Mouse (Mus musculus) kidney, embryonic 16.5 days (tissue): Measurements from ENCODE around the gene Retreg3. TPM values are rescaled to one million over a fixed set of nuclear protein-coding genes. Genes with fewer than 3 reads are reported as not detected.
"Not testable (repeated sequence)": the region's sequence is repeated elsewhere in the genome, so short reads cannot be mapped to it uniquely, and the experiment has no call there.

Experiments
- ATAC-seq: fragments of 200-750 bp; cut with Nextera tagmentation; 2 replicates; pipeline ENCODE4 v1.8.0; 2017; ENCODE audit warnings: moderate TSS enrichment; ENCODE audit not compliant: low FRiP score, low TSS enrichment
- H3K27ac ChIP-seq: fragments of 300-500 bp; sonication (generic); 2 replicates; pipeline ENCODE4 v1.5.1; 2014; ENCODE audit warnings: low read length
- H3K27me3 ChIP-seq: fragments of 300-500 bp; sonication (generic); 2 replicates; pipeline ENCODE4 v1.6.1; 2014; ENCODE audit warnings: low read length, control low read depth, mixed read lengths; ENCODE audit not compliant: insufficient read depth
- H3K36me3 ChIP-seq: fragments of 300-500 bp; sonication (generic); 2 replicates; pipeline ENCODE4 v1.6.1; 2014; ENCODE audit warnings: low read length, control low read depth, mixed read lengths; ENCODE audit not compliant: insufficient read depth
- H3K4me1 ChIP-seq: fragments of 300-500 bp; sonication (generic); 2 replicates; pipeline ENCODE4 v1.6.1; 2014; ENCODE audit warnings: low read length, control low read depth, mixed read lengths; ENCODE audit not compliant: insufficient read depth
- H3K4me2 ChIP-seq: fragments of 300-500 bp; sonication (generic); replicated peaks from 2 replicates; pipeline ENCODE4 v1.6.1; 2014; ENCODE audit warnings: low read depth, low read length
- H3K4me3 ChIP-seq: fragments of 300-500 bp; sonication (generic); 2 replicates; pipeline ENCODE4 v1.5.1; 2014; ENCODE audit warnings: mild to moderate bottlenecking, low read length
- H3K9ac ChIP-seq: fragments of 300-500 bp; sonication (generic); replicated peaks from 2 replicates; pipeline ENCODE4 v1.6.1; 2014; ENCODE audit warnings: low read length
- H3K9me3 ChIP-seq: fragments of 300-500 bp; sonication (generic); 2 replicates; pipeline ENCODE4 v1.6.1; 2016; ENCODE audit warnings: low read length, control low read depth
- WGBS: fragments of 180-500 bp; shearing (Covaris S2); extraction: QIAGEN DNeasy Blood & Tissue Kit; methylation state at CpG from one replicate; pipeline ENCODE4 v1.1.7; 2014; 5-methylcytosine and 5-hydroxymethylcytosine counted together
- polyA plus RNA-seq: library from polyadenylated mRNA; unstranded; fragments of >200 nt; fragmentation: Nextera tagmentation; extraction: Ambion mirVana; gene quantifications from 2 replicates; pipeline ENCODE4 v1.2.1, GENCODE M21; 2015

Gene Retreg3
- polyA plus RNA-seq, 1 experiment from 2014 or later = 23.2 TPM

GRCm38 (mm10) chr11:101137000-101137399 is 17.3 kb upstream of the Retreg3 start:
- H3K4me3 ChIP-seq = no peak overlapping the region
- no peaks in the 10 kb centered on the region for H3K9me3 ChIP-seq
- 78% methylated on average over 7 of the region's 7 CpGs for WGBS
- H3K4me1 ChIP-seq = peaks cover 28% of the 10 kb centered on the region; the same call in 1 of the 2 replicates
- no peaks in the 10 kb centered on the region for H3K27me3 ChIP-seq
- no peaks in the 10 kb centered on the region for H3K36me3 ChIP-seq
- no peak for ATAC-seq
- no peak overlapping the region for H3K27ac ChIP-seq
- no peak overlapping the region for H3K9ac ChIP-seq
- H3K4me2 ChIP-seq = no peak overlapping the region

- no peak overlapping the region for H3K4me2 ChIP-seq
Measured at GRCm38 (mm10) chr11:101134217-101134865, 14.6 kb upstream of the Retreg3 start.

GRCm38 (mm10) chr11:101133037-101133436 is 13.3 kb upstream of the Retreg3 start:
- 55% methylated on average over 12 of the region's 12 CpGs for WGBS
- no peak for ATAC-seq
- no peak overlapping the region for H3K9ac ChIP-seq
- no peaks in the 10 kb centered on the region for H3K27me3 ChIP-seq
- H3K27ac ChIP-seq = no peak overlapping the region
- H3K36me3 ChIP-seq = no peaks in the 10 kb centered on the region
- H3K9me3 ChIP-seq = peaks cover 4% of the 10 kb centered on the region
- H3K4me1 ChIP-seq = peaks cover 6% of the 10 kb centered on the region; the same call in 1 of the 2 replicates
- no peak overlapping the region for H3K4me2 ChIP-seq
- H3K4me3 ChIP-seq = no peak overlapping the region

More at GRCm38 (mm10) chr11:101134217-101134865, 14.6 kb upstream of the Retreg3 start:
- Histone ChIP-seq H3K4me1 (peaks cover 15% of the 10 kb centered on the region; the same call in 1 of the 2 replicates), H3K9ac (no peak overlapping the region), H3K9me3 (peaks cover 4% of the 10 kb centered on the region), H3K36me3 (no peaks in the 10 kb centered on the region), H3K27ac (no peak overlapping the region), H3K4me3 (no peak overlapping the region), H3K27me3 (no peaks in the 10 kb centered on the region)
- WGBS = 60% methylated on average over 13 of the region's 13 CpGs
- no peak for ATAC-seq

- Histone ChIP-seq H3K9me3 (peaks cover 8% of the 10 kb centered on the region), H3K27me3 (no peaks in the 10 kb centered on the region), H3K36me3 (peaks cover 2% of the 10 kb centered on the region), H3K27ac (no peak overlapping the region), H3K9ac (no peak overlapping the region), H3K4me3 (no peak overlapping the region), H3K4me1 (peaks cover 6% of the 10 kb centered on the region; the same call in 1 of the 2 replicates), H3K4me2 (no peak overlapping the region)
- ATAC-seq = no peak
- WGBS = 90% methylated on average over 6 of the region's 6 CpGs
Measured at GRCm38 (mm10) chr11:101131701-101132100, 12.0 kb upstream of the Retreg3 start.

DNA sequence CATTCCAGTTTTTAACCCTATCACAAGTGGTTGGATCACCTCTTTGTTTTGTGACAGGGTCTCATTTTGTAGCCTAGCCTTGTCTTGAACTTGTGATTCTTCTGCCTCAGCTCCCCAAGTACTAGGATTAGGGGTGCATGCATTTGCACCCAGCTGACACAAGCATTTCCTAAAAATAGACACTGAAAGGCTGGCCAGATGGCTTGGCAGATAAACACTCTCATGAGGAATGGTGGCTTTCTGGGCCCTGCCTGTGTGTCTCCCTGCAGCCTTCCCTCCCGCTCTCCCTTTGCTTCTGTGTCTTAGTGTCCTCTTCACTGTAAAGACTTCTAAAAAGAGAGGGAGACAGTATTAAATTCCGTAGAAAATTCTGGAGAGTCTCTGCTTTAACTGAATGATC is 11.5 kb upstream of the Retreg3 start:
- Histone ChIP-seq H3K27me3 (no peaks in the 10 kb centered on the region), H3K4me3 (no peak overlapping the region), H3K36me3 (peaks cover 7% of the 10 kb centered on the region), H3K4me1 (peaks cover 6% of the 10 kb centered on the region; the same call in 1 of the 2 replicates), H3K4me2 (no peak overlapping the region), H3K27ac (no peak overlapping the region), H3K9me3 (peaks cover 11% of the 10 kb centered on the region), H3K9ac (no peak overlapping the region)
- ATAC-seq = no peak
- 94% methylated on average over 2 of the region's 2 CpGs for WGBS

DNA sequence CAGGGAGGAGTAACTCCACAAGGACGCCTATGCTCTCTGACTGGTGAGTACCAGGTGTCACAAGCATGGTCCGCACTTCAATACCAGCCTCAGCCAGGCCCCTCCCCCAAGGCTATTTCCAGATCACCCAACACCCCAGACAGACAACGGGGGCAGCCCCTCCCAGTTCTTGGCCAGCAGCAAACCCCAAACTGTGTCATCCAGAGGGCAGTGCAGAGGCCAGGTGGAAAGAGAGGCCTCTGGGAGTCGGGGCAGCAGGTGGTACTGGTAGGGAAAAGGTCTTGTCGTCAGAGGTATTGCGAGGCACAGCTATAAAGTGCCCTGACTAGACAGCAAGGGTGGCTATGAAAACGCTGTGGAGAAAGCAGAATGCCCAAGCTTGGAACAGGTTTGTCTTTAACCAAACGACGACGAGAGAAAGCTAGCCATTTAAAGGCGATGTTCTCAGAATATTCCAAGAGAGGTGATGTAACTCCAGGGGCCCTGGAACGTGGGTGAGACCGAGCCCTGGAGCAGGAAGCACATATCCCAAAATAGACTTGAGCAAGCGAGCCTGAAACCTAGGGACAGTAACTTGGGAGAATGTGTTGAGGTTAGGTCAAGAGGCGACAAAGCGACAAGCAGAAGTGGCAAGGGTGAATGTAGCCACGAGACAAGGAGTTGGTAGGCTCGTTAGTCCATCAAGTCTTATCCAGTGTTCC is 10.5 kb upstream of the Retreg3 start:
- H3K36me3 ChIP-seq = peaks cover 14% of the 10 kb centered on the region
- no peak overlapping the region for H3K4me3 ChIP-seq
- H3K9me3 ChIP-seq = peaks cover 11% of the 10 kb centered on the region
- H3K27ac ChIP-seq = no peak overlapping the region
- WGBS = 39% methylated on average over 18 of the region's 18 CpGs
- no peaks in the 10 kb centered on the region for H3K27me3 ChIP-seq
- ATAC-seq = no peak
- H3K4me1 ChIP-seq = peaks cover 6% of the 10 kb centered on the region; the same call in 1 of the 2 replicates
- H3K9ac ChIP-seq = no peak overlapping the region
- H3K4me2 ChIP-seq = no peak overlapping the region

DNA sequence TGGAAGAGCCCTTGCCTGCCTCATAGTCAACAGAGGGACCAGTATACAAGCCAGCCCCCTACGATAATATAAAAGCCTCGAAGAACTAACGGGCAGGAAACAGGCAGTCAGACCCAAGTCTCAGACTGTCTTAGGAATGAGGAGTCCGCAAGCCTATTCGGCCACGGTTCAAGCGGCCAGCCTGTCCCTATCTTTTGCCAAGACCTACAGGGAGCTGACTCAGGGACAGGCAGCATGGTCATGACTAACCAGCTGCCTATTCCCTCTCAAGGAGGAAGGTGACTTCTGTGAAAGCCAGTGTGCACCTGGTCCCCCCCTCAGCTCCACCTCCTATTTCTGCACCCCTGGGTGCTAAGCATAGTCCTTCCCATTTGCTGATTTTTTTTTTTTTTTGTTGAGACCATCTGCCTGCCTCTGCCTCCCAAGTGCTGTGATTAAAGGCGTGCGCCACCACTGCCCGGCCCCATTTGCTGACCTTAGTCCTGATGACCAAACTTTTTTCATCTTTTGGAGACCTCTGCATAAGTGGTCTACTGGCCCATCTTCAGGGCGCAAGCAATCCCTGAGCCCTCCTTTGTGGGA is 9.4 kb upstream of the Retreg3 start:
- H3K4me1 ChIP-seq = peaks cover 2% of the 10 kb centered on the region; the same call in 1 of the 2 replicates
- ATAC-seq = no peak
- 80% methylated on average over 11 of the region's 11 CpGs for WGBS
- no peak overlapping the region for H3K4me3 ChIP-seq
- no peaks in the 10 kb centered on the region for H3K27me3 ChIP-seq
- peaks cover 11% of the 10 kb centered on the region for H3K9me3 ChIP-seq
- H3K36me3 ChIP-seq = peaks cover 15% of the 10 kb centered on the region
- no peak overlapping the region for H3K4me2 ChIP-seq
- H3K27ac ChIP-seq = no peak overlapping the region
- H3K9ac ChIP-seq = no peak overlapping the region

- Histone ChIP-seq H3K4me3 (no peak overlapping the region), H3K36me3 (peaks cover 30% of the 10 kb centered on the region), H3K27ac (no peak overlapping the region), H3K27me3 (no peaks in the 10 kb centered on the region), H3K9ac (no peak overlapping the region), H3K4me2 (no peak overlapping the region), H3K9me3 (peaks cover 11% of the 10 kb centered on the region), H3K4me1 (peaks cover 2% of the 10 kb centered on the region; the same call in 1 of the 2 replicates)
- WGBS = 94% methylated on average over 1 of the region's 1 CpGs
- no peak for ATAC-seq
Measured at GRCm38 (mm10) chr11:101127075-101127474, 7.4 kb upstream of the Retreg3 start.

- not testable (repeated sequence) for H3K27me3 ChIP-seq, ATAC-seq, H3K4me2 ChIP-seq, H3K4me3 ChIP-seq, H3K27ac ChIP-seq, H3K9me3 ChIP-seq, H3K9ac ChIP-seq
- WGBS = over 99% methylated on average over 7 of the region's 9 CpGs
- Histone ChIP-seq H3K36me3 (peaks cover 30% of the 10 kb centered on the region), H3K4me1 (peaks cover 14% of the 10 kb centered on the region)
Measured at GRCm38 (mm10) chr11:101125008-101125407, 5.3 kb upstream of the Retreg3 start.

- H3K4me1 ChIP-seq = peaks cover 13% of the 10 kb centered on the region
- H3K36me3 ChIP-seq = peaks cover 30% of the 10 kb centered on the region
- not testable (repeated sequence) for ATAC-seq, H3K27me3 ChIP-seq, H3K4me3 ChIP-seq, H3K4me2 ChIP-seq, H3K9me3 ChIP-seq, H3K9ac ChIP-seq, H3K27ac ChIP-seq
- WGBS = 93% methylated on average over 8 of the region's 8 CpGs
Measured at GRCm38 (mm10) chr11:101124494-101124893, 4.8 kb upstream of the Retreg3 start.
